Mouse (Mus musculus): ENCODE measurements at regions not wholly inside any gene's neighbourhood (a gene's known extent, or its start where the extent isn't known, plus 50 kb on each side); places are given as distances from the start of the nearest gene placed in this dataset.
A peak's percentile ranks its signal among the peaks of the same experiment; 100 is the strongest.

GRCm38 (mm10) chr9:47054595-47054994 lies 56.1 kb downstream of the Gm4791 start:
- DNase-seq = no peak

- DNase-seq = no peak
These were observed 57.0 kb downstream of the Gm4791 start for GRCm38 (mm10) chr9:47055558-47055957.

GRCm38 (mm10) chr9:47059339-47060005 lies 60.9 kb downstream of the Gm4791 start:
- no peak for DNase-seq

GRCm38 (mm10) chr9:47060757-47061156 lies 62.2 kb downstream of the Gm4791 start:
- no peak for DNase-seq

GRCm38 (mm10) chr9:47062516-47062915 lies 64.0 kb downstream of the Gm4791 start:
- DNase-seq = no peak

GRCm38 (mm10) chr9:47063751-47064150 lies 65.2 kb downstream of the Gm4791 start:
- no peak for DNase-seq

- DNase-seq = no peak
These were observed 66.0 kb downstream of the Gm4791 start for GRCm38 (mm10) chr9:47064463-47065032.

GRCm38 (mm10) chr9:47069436-47069835 lies 70.9 kb downstream of the Gm4791 start:
- DNase-seq = no peak

GRCm38 (mm10) chr9:47070958-47071357 lies 72.4 kb downstream of the Gm4791 start:
- DNase-seq = no peak

GRCm38 (mm10) chr9:47076946-47077345 lies 78.4 kb downstream of the Gm4791 start:
- no peak for DNase-seq

GRCm38 (mm10) chr9:47077416-47077815 lies 78.9 kb downstream of the Gm4791 start:
- DNase-seq = no peak

GRCm38 (mm10) chr9:47077945-47078344 lies 79.4 kb downstream of the Gm4791 start:
- no peak for DNase-seq

- no peak for DNase-seq
These were observed 82.9 kb downstream of the Gm4791 start for GRCm38 (mm10) chr9:47081407-47081806.

- no peak for DNase-seq
These were observed 93.3 kb downstream of the Gm4791 start for GRCm38 (mm10) chr9:47091796-47092195.

GRCm38 (mm10) chr9:47095656-47096055 lies 97.1 kb downstream of the Gm4791 start:
- peak; percentile 24 for DNase-seq

- no peak for DNase-seq
These were observed 104.8 kb downstream of the Gm4791 start for GRCm38 (mm10) chr9:47103316-47103715.

GRCm38 (mm10) chr9:47103966-47104365 lies 105.4 kb downstream of the Gm4791 start:
- no peak for DNase-seq

GRCm38 (mm10) chr9:47108096-47108495 lies 109.6 kb downstream of the Gm4791 start:
- DNase-seq = peak; percentile 12

GRCm38 (mm10) chr9:47119253-47119652 lies 120.7 kb downstream of the Gm4791 start:
- no peak for DNase-seq

GRCm38 (mm10) chr9:47123113-47123512 lies 124.6 kb downstream of the Gm4791 start:
- no peak for DNase-seq

- DNase-seq = peak; percentile 31
These were observed 127.0 kb downstream of the Gm4791 start for GRCm38 (mm10) chr9:47125517-47125916.

GRCm38 (mm10) chr9:47126236-47126635 lies 127.7 kb downstream of the Gm4791 start:
- no peak for DNase-seq

GRCm38 (mm10) chr9:47127756-47128424 lies 129.3 kb downstream of the Gm4791 start:
- DNase-seq = no peak

GRCm38 (mm10) chr9:47129101-47129500 lies 130.6 kb downstream of the Gm4791 start:
- DNase-seq = no peak

Data from right cerebral cortex, adult 18-20 months (tissue).